Mouse (Mus musculus) MEL (cell line): ENCODE measurements around the gene Eme2. TPM values are rescaled to one million over a fixed set of nuclear protein-coding genes. Genes with fewer than 3 reads are reported as not detected.

Experiments
- DNase-seq: peaks from one replicate; pipeline ENCODE4 v3.0.0; 2011; ENCODE audit warnings: low read depth, low spot score
- H3K27ac ChIP-seq: 2 replicates; pipeline ENCODE4 v1.5.1; 2012; ENCODE audit warnings: low read depth, mild to moderate bottlenecking, control low read depth, low read length, moderate library complexity; ENCODE audit not compliant: control insufficient read depth
- H3K27me3 ChIP-seq, 2 experiments: fragments of 150-350 bp in 1 of 2; sonication (generic) in 1 of 2; 2 replicates each; pipeline ENCODE4 v1.6.1; 2012; ENCODE audit warnings: low read length in 2 of 2, mild to moderate bottlenecking in 2 of 2, improper control_type of control experiment in 1 of 2, moderate library complexity in 1 of 2; ENCODE audit not compliant: insufficient read depth in 2 of 2, control insufficient read depth in 1 of 2
- H3K36me3 ChIP-seq, 2 experiments: 2 replicates each; pipeline ENCODE4 v1.6.1; 2012 to 2014; ENCODE audit warnings: low read length in 2 of 2, improper control_type of control experiment in 1 of 2, inconsistent platforms in 1 of 2, mild to moderate bottlenecking in 1 of 2; ENCODE audit not compliant: insufficient read depth in 2 of 2, control insufficient read depth in 1 of 2
- H3K4me1 ChIP-seq, 2 experiments: fragments of 150-350 bp in 1 of 2; sonication (generic) in 1 of 2; 2 replicates each; pipeline ENCODE4 v1.6.1; 2012; ENCODE audit warnings: low read length in 2 of 2, improper control_type of control experiment in 1 of 2, mild to moderate bottlenecking in 1 of 2; ENCODE audit not compliant: insufficient read depth in 2 of 2, control insufficient read depth in 1 of 2
- H3K4me3 ChIP-seq, 2 experiments: fragments of 150-350 bp in 1 of 2; sonication (generic) in 1 of 2; 2 replicates each; pipeline ENCODE4 v1.5.1; 2012; ENCODE audit warnings: low read depth in 2 of 2, low read length in 2 of 2, mild to moderate bottlenecking in 2 of 2, moderate library complexity in 2 of 2, control low read depth in 1 of 2, improper control_type of control experiment in 1 of 2; ENCODE audit not compliant: control insufficient read depth in 1 of 2, insufficient read depth in 1 of 2
- H3K79me2 ChIP-seq: 2 replicates; pipeline ENCODE4 v1.6.1; 2012; ENCODE audit warnings: mild to moderate bottlenecking, low read length, moderate library complexity; ENCODE audit not compliant: control insufficient read depth, poor library complexity, insufficient read depth
- H3K9ac ChIP-seq: 2 replicates; pipeline ENCODE4 v1.6.1; 2012; ENCODE audit warnings: low read depth, mild to moderate bottlenecking, control low read depth, low read length, moderate library complexity; ENCODE audit not compliant: control insufficient read depth, poor library complexity, severe bottlenecking
- H3K9me3 ChIP-seq: fragments of 150-350 bp; sonication (generic); replicated peaks from 2 replicates; pipeline ENCODE4 v1.6.1; 2012; ENCODE audit warnings: mild to moderate bottlenecking, low read length, improper control_type of control experiment, moderate library complexity; ENCODE audit not compliant: insufficient read depth
- BHLHE40 ChIP-seq: IDR thresholded peaks from 2 replicates; pipeline ENCODE4 v1.6.1; 2012; ENCODE audit warnings: low read depth, mild to moderate bottlenecking, inconsistent platforms, low read length, improper control_type of control experiment, borderline replicate concordance
- CTCF ChIP-seq, 3 experiments: IDR thresholded peaks in 2 of 3; conservative IDR thresholded peaks in 1 of 3; 2 replicates each; pipeline ENCODE4 v1.5.1; 2011 to 2012; ENCODE audit warnings: low read length in 3 of 3, low read depth in 2 of 3, mild to moderate bottlenecking in 2 of 3, improper control_type of control experiment in 1 of 3, inconsistent platforms in 1 of 3, mixed read lengths in 1 of 3, moderate library complexity in 1 of 3; ENCODE audit not compliant: control insufficient read depth in 1 of 3, insufficient read depth in 1 of 3, poor library complexity in 1 of 3, severe bottlenecking in 1 of 3
- E2F4 ChIP-seq: IDR thresholded peaks from 2 replicates; pipeline ENCODE4 v1.6.1; 2011; ENCODE audit warnings: low read depth, low read length, improper control_type of control experiment, borderline replicate concordance
- EP300 ChIP-seq, 2 experiments: IDR thresholded peaks; 2 replicates each; pipeline ENCODE4 v1.6.1; 2011; ENCODE audit warnings: improper control_type of control experiment in 2 of 2, low read length in 2 of 2, low read depth in 1 of 2, mild to moderate bottlenecking in 1 of 2
- ETS1 ChIP-seq: IDR thresholded peaks from 2 replicates; pipeline ENCODE4 v1.6.1; 2012; ENCODE audit warnings: low read depth, mild to moderate bottlenecking, inconsistent platforms, low read length, improper control_type of control experiment, moderate library complexity
- JUND ChIP-seq: IDR thresholded peaks from 2 replicates; pipeline ENCODE4 v1.6.1; 2011; ENCODE audit warnings: low read depth, mild to moderate bottlenecking, improper control_type of control experiment, low read length
- MAX ChIP-seq: IDR thresholded peaks from 2 replicates; pipeline ENCODE4 v1.6.1; 2011; ENCODE audit warnings: low read length, improper control_type of control experiment
- MAZ ChIP-seq: IDR thresholded peaks from 2 replicates; pipeline ENCODE4 v1.6.1; 2012; ENCODE audit warnings: low read depth, mild to moderate bottlenecking, inconsistent platforms, low read length, improper control_type of control experiment
- MEF2A ChIP-seq: IDR thresholded peaks from 2 replicates; pipeline ENCODE4 v1.6.1; 2014; ENCODE audit warnings: low read depth, mild to moderate bottlenecking, inconsistent platforms, low read length, improper control_type of control experiment; ENCODE audit not compliant: poor library complexity, insufficient replicate concordance, severe bottlenecking; ENCODE audit errors: extremely low read depth
- POLR2AphosphoS2 ChIP-seq: IDR thresholded peaks from 2 replicates; pipeline ENCODE4 v1.6.1; 2011; ENCODE audit warnings: low read length, improper control_type of control experiment
- RAD21 ChIP-seq: IDR thresholded peaks from 2 replicates; pipeline ENCODE4 v1.6.1; 2011; ENCODE audit warnings: mild to moderate bottlenecking, low read depth, low read length, improper control_type of control experiment
- SIN3A ChIP-seq: IDR thresholded peaks from 2 replicates; pipeline ENCODE4 v1.6.1; 2012; ENCODE audit warnings: low read length, improper control_type of control experiment, inconsistent platforms
- SMC3 ChIP-seq: IDR thresholded peaks from 2 replicates; pipeline ENCODE4 v1.6.1; 2011; ENCODE audit warnings: low read depth, low read length, improper control_type of control experiment
- USF1 ChIP-seq: IDR thresholded peaks from 2 replicates; pipeline ENCODE4 v1.6.1; 2014; ENCODE audit warnings: low read depth, mild to moderate bottlenecking, inconsistent platforms, low read length, improper control_type of control experiment, moderate library complexity
- USF2 ChIP-seq, 2 experiments: IDR thresholded peaks; 2 replicates each; pipeline ENCODE4 v1.6.1; 2011 to 2012; ENCODE audit warnings: improper control_type of control experiment in 2 of 2, low read length in 2 of 2, borderline replicate concordance in 1 of 2, inconsistent platforms in 1 of 2, low read depth in 1 of 2, mild to moderate bottlenecking in 1 of 2; ENCODE audit not compliant: insufficient read depth in 1 of 2
- ZC3H11A ChIP-seq: IDR thresholded peaks from 2 replicates; pipeline ENCODE4 v1.6.1; 2012; ENCODE audit warnings: low read depth, mild to moderate bottlenecking, inconsistent platforms, low read length, improper control_type of control experiment
- ZMIZ1 ChIP-seq: IDR thresholded peaks from 2 replicates; pipeline ENCODE4 v1.6.1; 2012; ENCODE audit warnings: low read depth, mild to moderate bottlenecking, inconsistent platforms, low read length, improper control_type of control experiment, moderate library complexity
- ZNF384 ChIP-seq: IDR thresholded peaks from 2 replicates; pipeline ENCODE4 v1.6.1; 2012; ENCODE audit warnings: low read depth, mild to moderate bottlenecking, inconsistent platforms, low read length, improper control_type of control experiment
- polyA plus RNA-seq, 2 experiments: library from polyadenylated mRNA; stranded (reverse) in 1 of 2; unstranded in 1 of 2; fragments of >175 nt in 1 of 2; fragments of >200 nt in 1 of 2; gene quantifications; 2 replicates each; pipeline versions ENCODE4 v1.2.1 to v1.2.4; 2012; ENCODE audit warnings: low replicate concordance in 2 of 2, low read depth in 1 of 2; ENCODE audit not compliant: insufficient read length in 2 of 2, insufficient read depth in 1 of 2, missing spikeins in 1 of 2
- total RNA-seq: library from RNA; depleted of rRNA; stranded (reverse); fragments of 300-350 nt; gene quantifications from 2 replicates; pipeline ENCODE4 v1.2.3, GENCODE M21; 2012

Gene Eme2
- total and polyA plus RNA-seq, 3 experiments = 15.1 to 26.8 TPM; not detected in 1

DNA sequence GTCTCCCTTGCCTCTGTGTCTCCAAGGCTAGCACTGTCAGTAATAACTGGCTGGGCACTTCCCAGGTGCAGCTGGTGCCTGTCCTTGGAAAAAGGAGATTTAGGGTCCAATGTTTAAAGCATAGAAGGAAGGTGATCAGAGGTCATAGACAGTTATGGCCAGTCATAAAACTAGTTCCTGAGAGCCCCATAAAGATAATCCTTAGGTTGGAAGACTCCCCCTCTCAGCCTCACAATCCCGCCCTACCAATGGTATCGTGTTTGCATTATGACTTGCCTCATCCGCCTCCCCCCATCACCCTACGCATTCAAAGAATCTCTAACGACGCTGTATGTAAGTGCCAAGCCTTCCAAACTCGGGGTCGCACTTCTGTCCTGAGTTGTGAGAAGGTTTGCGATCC is 50.4 kb downstream of the Eme2 start:
- DNase-seq = no peak
- TF ChIP-seq MEF2A = no peak
- TF ChIP-seq ETS1 = no peak
- TF ChIP-seq MAZ = no peak
- H3K27me3 ChIP-seq = peaks cover 0 to 6% of the 10 kb centered on the region in 2 experiments; a peak in 2 of 4 replicates
- H3K4me3 ChIP-seq = no peak overlapping the region
- peaks cover 0 to 7% of the 10 kb centered on the region in 2 experiments; a peak in 2 of 4 replicates for H3K36me3 ChIP-seq
- H3K79me2 ChIP-seq = peaks cover under 1% of the 10 kb centered on the region; the same call in 1 of the 2 replicates
- no peaks in the 10 kb centered on the region for H3K9me3 ChIP-seq
- H3K9ac ChIP-seq = no peak overlapping the region
- H3K27ac ChIP-seq = no peak overlapping the region
- peaks cover 0 to 8% of the 10 kb centered on the region in 2 experiments; a peak in 2 of 4 replicates for H3K4me1 ChIP-seq

DNA sequence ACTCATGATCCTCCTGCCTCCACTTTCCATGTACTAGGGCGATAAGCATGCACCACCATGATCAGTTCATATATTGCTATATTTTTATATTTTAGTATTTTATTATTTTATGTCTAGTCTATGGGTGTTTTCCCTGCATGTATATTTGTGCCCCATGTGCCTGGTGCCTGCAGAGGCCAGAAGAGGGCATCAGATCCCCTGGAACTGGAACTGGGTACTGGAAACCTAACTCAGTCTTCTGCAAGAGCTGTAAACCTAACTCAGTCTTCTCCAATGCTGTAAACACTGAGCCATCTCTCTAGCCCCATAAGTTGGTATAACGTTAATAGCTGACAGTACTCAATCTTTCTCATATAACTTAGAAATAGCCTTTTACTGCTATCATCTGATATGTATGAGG is 52.3 kb downstream of the Eme2 start:
- no peaks in the 10 kb centered on the region for H3K79me2 ChIP-seq
- no peaks in the 10 kb centered on the region for H3K9me3 ChIP-seq
- H3K4me1 ChIP-seq = no peaks in the 10 kb centered on the region
- H3K9ac ChIP-seq = no peak overlapping the region
- TF ChIP-seq USF2 (IDR thresholded peaks at IDR 0.05; ENCODE audit: borderline replicate concordance in 1 of 2, insufficient read depth in 1 of 2, low read depth in 1 of 2, low read length in 2 of 2) (no peak), SIN3A (no peak), RAD21 (peak; percentile 58), POLR2AphosphoS2 (no peak), ETS1 (no peak), ZC3H11A (peak; percentile 23; the same call in 1 of the 2 replicates), E2F4 (no peak), ZNF384 (no peak), MAX (no peak), JUND (no peak), BHLHE40 (no peak), ZMIZ1 (no peak), USF1 (no peak), SMC3 (peak; percentile 41; the same call in 1 of the 2 replicates), CTCF (IDR thresholded peaks at IDR 0.05 in 2 of 3, conservative IDR thresholded peaks at IDR 0.05 in 1 of 3; ENCODE audit: control insufficient read depth in 1 of 3, insufficient read depth in 1 of 3, low read depth in 2 of 3, low read length in 3 of 3, poor library complexity in 1 of 3, severe bottlenecking in 1 of 3) (peak; percentile 6 to 54 (median 51); a peak in 4 of 6 replicates), EP300 (IDR thresholded peaks at IDR 0.05; ENCODE audit: low read depth in 1 of 2, low read length in 2 of 2) (no peak)
- no peak overlapping the region for H3K4me3 ChIP-seq
- DNase-seq = peak; percentile 31
- no peak overlapping the region for H3K27ac ChIP-seq
- H3K27me3 ChIP-seq = peaks cover under 1 to 14% of the 10 kb centered on the region in 2 experiments; a peak in 2 of 4 replicates
- no peaks in the 10 kb centered on the region for H3K36me3 ChIP-seq
